Comparison of ENCODE assay signal across 15 mouse cellular contexts in the genomic region with DNA sequence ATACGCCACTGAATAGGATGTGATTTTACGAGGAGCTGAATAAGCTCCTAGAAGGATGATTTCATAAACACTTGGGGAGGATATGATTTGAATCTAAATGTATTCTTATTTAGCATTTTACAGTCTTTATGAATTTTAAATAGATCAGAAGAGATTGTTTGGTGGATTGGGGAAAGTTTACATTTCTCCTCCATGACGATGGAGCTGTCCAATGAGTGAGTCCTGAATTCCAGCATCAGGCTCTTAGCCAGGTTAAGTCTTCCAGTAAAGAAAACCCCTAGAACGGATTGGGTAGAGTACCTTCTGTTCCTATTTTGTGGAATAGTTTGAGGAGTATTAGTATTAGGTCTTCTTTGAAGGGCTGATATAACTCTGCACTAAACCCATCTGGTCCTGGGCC.
"Had no signal": no experiment of that assay in that cellular context is flagged by ENCODE, and none has a peak within 500 bp of the region (broad histone marks: within the 10 kb centered on the region; RNA-seq: fewer than 3 reads in every experiment).

No protein-coding gene starts in this region.

- H3K27ac ChIP-seq: layer of hippocampus, adult 2 months; limb, embryonic 12.5 days; liver, embryonic 14.5 days; midbrain, embryonic 10.5 days; midbrain, embryonic 15.5 days; neural tube, embryonic 13.5 days; stomach, embryonic 15.5 days had no signal

- H3K4me1 ChIP-seq: limb, embryonic 12.5 days; midbrain, embryonic 10.5 days; midbrain, embryonic 15.5 days; neural tube, embryonic 13.5 days; stomach, embryonic 15.5 days had no signal

- H3K36me3 ChIP-seq: limb, embryonic 12.5 days; midbrain, embryonic 10.5 days; midbrain, embryonic 15.5 days; neural tube, embryonic 13.5 days; stomach, embryonic 15.5 days had no signal

- H3K4me3 ChIP-seq: layer of hippocampus, adult 2 months; limb, embryonic 12.5 days; midbrain, embryonic 10.5 days; midbrain, embryonic 15.5 days; neural tube, embryonic 13.5 days; stomach, embryonic 15.5 days had no signal

- H3K4me2 ChIP-seq: limb, embryonic 12.5 days; midbrain, embryonic 15.5 days; neural tube, embryonic 13.5 days; stomach, embryonic 15.5 days had no signal

- H3K27me3 ChIP-seq: limb, embryonic 12.5 days; midbrain, embryonic 15.5 days; neural tube, embryonic 13.5 days; stomach, embryonic 15.5 days had no signal

- DNase-seq: kidney, postnatal 36 days; lung, adult 18-20 months; lung, postnatal 4 days; right cerebral cortex, postnatal 14 days; thymus, adult 2 months; thymus, postnatal 25 days had no signal

- H3K9ac ChIP-seq: limb, embryonic 12.5 days; liver, embryonic 14.5 days; midbrain, embryonic 15.5 days; neural tube, embryonic 13.5 days; stomach, embryonic 15.5 days had no signal

- H3K9me3 ChIP-seq: limb, embryonic 12.5 days; midbrain, embryonic 10.5 days; midbrain, embryonic 15.5 days; neural tube, embryonic 13.5 days; stomach, embryonic 15.5 days had no signal

- ATAC-seq: intestine, postnatal 0 days; lung, postnatal 0 days; midbrain, embryonic 15.5 days had no signal
